Mouse (Mus musculus) common myeloid progenitor, adult 5-6 weeks (primary cell): ENCODE results near the gene Ifi44. TPM values are rescaled to one million over a fixed set of nuclear protein-coding genes. Genes with fewer than 3 reads are reported as not detected.

ENCODE experiments used
- ATAC-seq: replicated peaks from 2 replicates; pipeline ENCODE4 v1.8.0; 2016; ENCODE audit warnings: low read depth, mild to moderate bottlenecking, moderate TSS enrichment, inconsistent platforms; ENCODE audit not compliant: poor library complexity, severe bottlenecking
- total RNA-seq: library from RNA; stranded (forward); fragments of 200-1000, 187-1606 nt; gene quantifications from 2 replicates; pipeline ENCODE4 v1.2.3, GENCODE M21; 2017

Ifi44 gene
- 2.1 and 5.0 TPM in 2 replicates for total RNA-seq

- ATAC-seq = peak; percentile 45
Observed at GRCm38 (mm10) chr3:151749737-151750136, at the start of gene Ifi44. Gene Ifi44, minus strand, starts transcription at chr3:151749960.

GRCm38 (mm10) chr3:151788622-151789021, 38.9 kb upstream of the Ifi44 start:
- no peak for ATAC-seq

- peak; percentile 59 for ATAC-seq
Observed at GRCm38 (mm10) chr3:151775089-151775488, 25.3 kb upstream of the Ifi44 start.

- peak; percentile 100 for ATAC-seq
Observed at GRCm38 (mm10) chr3:151771074-151771473, 21.3 kb upstream of the Ifi44 start.

GRCm38 (mm10) chr3:151748514-151748913, 1.2 kb downstream of the Ifi44 start:
- no peak for ATAC-seq

- ATAC-seq = peak; percentile 22; the same call in 1 of the 2 replicates
Observed at GRCm38 (mm10) chr3:151746058-151746457, 3.7 kb downstream of the Ifi44 start.

GRCm38 (mm10) chr3:151742223-151742622, 7.5 kb downstream of the Ifi44 start:
- peak; percentile 66 for ATAC-seq

GRCm38 (mm10) chr3:151716246-151716645, 33.5 kb downstream of the Ifi44 start:
- peak; percentile 83 for ATAC-seq

GRCm38 (mm10) chr3:151707335-151707734, 42.4 kb downstream of the Ifi44 start:
- no peak for ATAC-seq

Other genes with a start within 250 kb of the Ifi44 start
- not detected in 2 replicates for gene Ifi44l, start 12.9 kb upstream of the Ifi44 start, total RNA-seq
- gene Ptgfr, start 87.7 kb upstream of the Ifi44 start, total RNA-seq = 0.14 TPM in 1 of 2 replicates, not detected in the other